Mouse (Mus musculus) brain, embryonic 14.5 days (tissue): Measurements from ENCODE around the gene Clic3.

ENCODE experiments used
- CTCF ChIP-seq: fragments of 200-500 bp; IDR thresholded peaks from 2 replicates; pipeline ENCODE4 v1.5.1; 2012; ENCODE audit warnings: inconsistent platforms, mild to moderate bottlenecking, moderate library complexity, borderline replicate concordance; ENCODE audit not compliant: insufficient read depth, insufficient read length; ENCODE audit errors: extremely low read depth
- POLR2A ChIP-seq: fragments of 200-500 bp; IDR thresholded peaks from 2 replicates; pipeline ENCODE4 v1.6.1; 2012; ENCODE audit warnings: mild to moderate bottlenecking, inconsistent platforms, borderline replicate concordance; ENCODE audit not compliant: poor library complexity, insufficient read depth, insufficient read length, severe bottlenecking; ENCODE audit errors: extremely low read depth

- TF ChIP-seq CTCF (no peak), POLR2A (no peak)
Observed at GRCm38 (mm10) chr2:25427256-25427655, 29.4 kb upstream of the Clic3 start.
